Mouse (Mus musculus) kidney, embryonic 16.5 days (tissue): Measurements from ENCODE around the gene OR5BS1P. TPM values are rescaled to one million over a fixed set of nuclear protein-coding genes. Genes with fewer than 3 reads are reported as not detected.

Source experiments
- microRNA-seq: library from miRNA; unstranded; fragments of <30 nt; microRNA quantifications from one replicate; pipeline ENCODE4, GENCODE M21; 2016
- polyA plus RNA-seq: library from polyadenylated mRNA; unstranded; fragments of >200 nt; fragmentation: Nextera tagmentation; extraction: Ambion mirVana; gene quantifications from 2 replicates; pipeline ENCODE4 v1.2.1, GENCODE M21; 2015

Gene OR5BS1P
- polyA plus RNA-seq, 1 experiment from 2014 or later, result not detected

Small RNA genes lying within 50 kb of the gene (microRNA-seq; reads per million reads assigned to microRNA genes)
- not detected for gene Mir1291

Other genes with a start within 250 kb of the OR5BS1P start
- gene Gm44579, start 248.9 kb upstream of the OR5BS1P start, polyA plus RNA-seq, result not detected in 2 replicates
- gene Olfr287, start 248.8 kb upstream of the OR5BS1P start, polyA plus RNA-seq, result not detected in 2 replicates
- not detected in 2 replicates for gene Olfr286, start 235.4 kb upstream of the OR5BS1P start, polyA plus RNA-seq
- not detected in 2 replicates for gene H1fnt, start 212.6 kb upstream of the OR5BS1P start, polyA plus RNA-seq
- 2.2 and 2.3 TPM in 2 replicates for gene Zfp641, start 173.7 kb upstream of the OR5BS1P start, polyA plus RNA-seq
- gene Olfr285, start 152.5 kb upstream of the OR5BS1P start, polyA plus RNA-seq, result not detected in 2 replicates
- not detected in 2 replicates for gene Olfr284, start 128.9 kb upstream of the OR5BS1P start, polyA plus RNA-seq
- gene Olfr283, start 89.0 kb upstream of the OR5BS1P start, polyA plus RNA-seq, result not detected in 2 replicates
- not detected in 2 replicates for gene Olfr282, start 38.7 kb upstream of the OR5BS1P start, polyA plus RNA-seq
- gene Olfr281, start 17.3 kb upstream of the OR5BS1P start, polyA plus RNA-seq, result not detected in 2 replicates
- 0.21 and 0.55 TPM in 2 replicates for gene Lalba, start 12.8 kb downstream of the OR5BS1P start, polyA plus RNA-seq
- gene Olfr279, start 22.5 kb downstream of the OR5BS1P start, polyA plus RNA-seq, result not detected in 2 replicates
- gene Kansl2, start 64.4 kb downstream of the OR5BS1P start, polyA plus RNA-seq, result 106 and 113 TPM in 2 replicates
- 64.4 and 76.4 TPM in 2 replicates for gene Ccnt1, start 101.0 kb downstream of the OR5BS1P start, polyA plus RNA-seq
- 0.41 and 0.69 TPM in 2 replicates for gene 4930415O20Rik, start 101.1 kb downstream of the OR5BS1P start, polyA plus RNA-seq
- gene Adcy6, start 140.2 kb downstream of the OR5BS1P start, polyA plus RNA-seq, result 24.4 and 26.0 TPM in 2 replicates
- gene Cacnb3, start 160.9 kb downstream of the OR5BS1P start, polyA plus RNA-seq, result 34.4 and 34.9 TPM in 2 replicates
- gene Ddx23, start 193.0 kb downstream of the OR5BS1P start, polyA plus RNA-seq, result 19.0 and 27.1 TPM in 2 replicates
- 0.45 and 0.75 TPM in 2 replicates for gene Rnd1, start 207.6 kb downstream of the OR5BS1P start, polyA plus RNA-seq
- gene Ccdc65, start 238.3 kb downstream of the OR5BS1P start, polyA plus RNA-seq, result 0.95 and 1.1 TPM in 2 replicates